Mouse (Mus musculus) intestine, embryonic 16.5 days (tissue): ENCODE results near the gene Gm43720. TPM values are rescaled to one million over a fixed set of nuclear protein-coding genes. Genes with fewer than 3 reads are reported as not detected.

Source experiments
- polyA plus RNA-seq: library from polyadenylated mRNA; unstranded; fragments of >200 nt; fragmentation: Nextera tagmentation; extraction: Ambion mirVana; gene quantifications from 2 replicates; pipeline ENCODE4 v1.2.1, GENCODE M21; 2015

The Gm43720 gene
- polyA plus RNA-seq, 1 experiment from 2014 or later: 0.06 TPM

Other genes with a start within 250 kb of the Gm43720 start
- gene Smok3c, start 226.8 kb downstream of the Gm43720 start, polyA plus RNA-seq: not detected in 2 replicates
- 11.1 and 12.3 TPM in 2 replicates for gene Zkscan1, start 194.9 kb downstream of the Gm43720 start, polyA plus RNA-seq
- 40.8 and 44.2 TPM in 2 replicates for gene Zscan21, start 163.1 kb downstream of the Gm43720 start, polyA plus RNA-seq
- gene Zfp113, start 124.2 kb downstream of the Gm43720 start, polyA plus RNA-seq: 11.7 and 11.8 TPM in 2 replicates
- gene Cops6, start 118.9 kb downstream of the Gm43720 start, polyA plus RNA-seq: 282 and 303 TPM in 2 replicates
- gene Ap4m1, start 108.0 kb downstream of the Gm43720 start, polyA plus RNA-seq: 16.7 and 17.1 TPM in 2 replicates
- 128 and 147 TPM in 2 replicates for gene Mcm7, start 107.5 kb downstream of the Gm43720 start, polyA plus RNA-seq
- gene Taf6, start 92.5 kb downstream of the Gm43720 start, polyA plus RNA-seq: 64.5 and 69.2 TPM in 2 replicates
- gene Cnpy4, start 92.5 kb downstream of the Gm43720 start, polyA plus RNA-seq: 29.9 and 33.7 TPM in 2 replicates
- 5.7 and 7.0 TPM in 2 replicates for gene Mblac1, start 85.6 kb downstream of the Gm43720 start, polyA plus RNA-seq
- gene Nxpe5, start 54.1 kb downstream of the Gm43720 start, polyA plus RNA-seq: not detected in 2 replicates
- 101 and 107 TPM in 2 replicates for gene Lamtor4, start 24.5 kb downstream of the Gm43720 start, polyA plus RNA-seq
- 3.7 and 3.9 TPM in 2 replicates for gene BC037034, start 15.9 kb downstream of the Gm43720 start, polyA plus RNA-seq
- gene Gal3st4, start 7.1 kb downstream of the Gm43720 start, polyA plus RNA-seq: 0.80 and 0.92 TPM in 2 replicates
- gene Gpc2, start within 50 bp of the Gm43720 start, polyA plus RNA-seq: 11.2 and 13.1 TPM in 2 replicates
- gene Stag3, start 282 bp upstream of the Gm43720 start, polyA plus RNA-seq: 2.0 and 3.2 TPM in 2 replicates
- 0.44 and 0.47 TPM in 2 replicates for gene Pvrig, start 62.0 kb upstream of the Gm43720 start, polyA plus RNA-seq
- gene Zfp157, start 161.5 kb upstream of the Gm43720 start, polyA plus RNA-seq: 22.0 and 24.0 TPM in 2 replicates